Mouse (Mus musculus): ENCODE results near the gene Pabpc1l. TPM values are rescaled to one million over a fixed set of nuclear protein-coding genes. Genes with fewer than 3 reads are reported as not detected.
A peak's percentile ranks its signal among the peaks of the same experiment; 100 is the strongest.
"Not testable (repeated sequence)": the region's sequence is repeated elsewhere in the genome, so short reads cannot be mapped to it uniquely, and the experiment has no call there.

Gene Pabpc1l
- total RNA-seq, 4 experiments from 2014 or later = 0.56 to 2.2 (median 1.3) TPM

GRCm38 (mm10) chr2:164038407-164039028 is 13.3 kb downstream of the Pabpc1l start:
- no peak for DNase-seq

GRCm38 (mm10) chr2:164040949-164041348 is 15.7 kb downstream of the Pabpc1l start:
- no peak for DNase-seq

- no peak for DNase-seq
Observed at GRCm38 (mm10) chr2:164041523-164041922, 16.3 kb downstream of the Pabpc1l start.

GRCm38 (mm10) chr2:164047197-164047690 is 22.0 kb downstream of the Pabpc1l start:
- no peak for DNase-seq

- DNase-seq = peak; percentile 81
Observed at GRCm38 (mm10) chr2:164053767-164054166, 28.5 kb downstream of the Pabpc1l start.

- DNase-seq = no peak
Observed at GRCm38 (mm10) chr2:164054671-164055070, 29.4 kb downstream of the Pabpc1l start.

- DNase-seq = no peak
Observed at GRCm38 (mm10) chr2:164059634-164060235, 34.5 kb downstream of the Pabpc1l start.

- no peak for DNase-seq
Observed at GRCm38 (mm10) chr2:164070142-164070764, 45.0 kb downstream of the Pabpc1l start, which contains the start of gene Stk4. Gene Stk4, plus strand, starts transcription at chr2:164070322.

- DNase-seq = peak; percentile 95
Observed at GRCm38 (mm10) chr2:164070765-164071436, 45.7 kb downstream of the Pabpc1l start, which contains the start of gene Tomm34. Gene Tomm34, minus strand, starts transcription at chr2:164071169.

GRCm38 (mm10) chr2:164071437-164071820 is 46.2 kb downstream of the Pabpc1l start:
- DNase-seq = not testable (repeated sequence)

GRCm38 (mm10) chr2:164072109-164072508 is 46.9 kb downstream of the Pabpc1l start:
- no peak for DNase-seq

- DNase-seq = no peak
Observed at GRCm38 (mm10) chr2:164073120-164073519, 47.9 kb downstream of the Pabpc1l start.

- DNase-seq = peak; percentile 97
Observed at GRCm38 (mm10) chr2:164073918-164074578, 48.8 kb downstream of the Pabpc1l start.

GRCm38 (mm10) chr2:164075088-164075487 is 49.8 kb downstream of the Pabpc1l start:
- DNase-seq = no peak

- no peak for DNase-seq
Observed at GRCm38 (mm10) chr2:164076874-164077425, 51.7 kb downstream of the Pabpc1l start.

- DNase-seq = no peak
Observed at GRCm38 (mm10) chr2:164077875-164078274, 52.6 kb downstream of the Pabpc1l start.

- DNase-seq = no peak
Observed at GRCm38 (mm10) chr2:164079488-164079887, 54.2 kb downstream of the Pabpc1l start.

GRCm38 (mm10) chr2:164081577-164081976 is 56.3 kb downstream of the Pabpc1l start:
- no peak for DNase-seq

- no peak for DNase-seq
Observed at GRCm38 (mm10) chr2:164082175-164082574, 56.9 kb downstream of the Pabpc1l start.

GRCm38 (mm10) chr2:164083609-164084341 is 58.5 kb downstream of the Pabpc1l start:
- DNase-seq = no peak

GRCm38 (mm10) chr2:164084342-164084700 is 59.1 kb downstream of the Pabpc1l start:
- DNase-seq = no peak
